Mouse (Mus musculus) heart, postnatal 14 days (tissue): ENCODE results near the gene Tube1. TPM values are rescaled to one million over a fixed set of nuclear protein-coding genes. Genes with fewer than 3 reads are reported as not detected.

Experiments used
- DNase-seq, 2 experiments: peaks; one replicate each; pipeline ENCODE4 v3.0.0; 2021 to 2022
- intact Hi-C: fragments of 180-260 bp; cut with DNase I; formaldehyde crosslinking; loops from one replicate; pipeline ENCODE4 v1.15.1; 2025
- long read RNA-seq, 2 experiments: library from polyadenylated mRNA; stranded (forward); transcript quantifications; one replicate each; pipeline ENCODE4 v2.0.0; 2021
- total RNA-seq, 2 experiments: library from RNA; stranded (reverse); gene quantifications; 2 replicates each; pipeline ENCODE4 v1.2.3; 2021

The Tube1 gene
- 1 to 10 TPM; 1.6 to 3.4 TPM for total RNA-seq
- long read RNA-seq, experiment 1, partial matches to known transcripts: 1 of 3 reads
- long read RNA-seq, experiment 1, other reads (novel, unspliced or antisense): 2 of 3 reads
- long read RNA-seq, experiment 2, partial matches to known transcripts: 0 of 2 reads
- long read RNA-seq, experiment 2, other reads (novel, unspliced or antisense): 0 of 2 reads

- peak; percentile 84 to 90 for DNase-seq
- intact Hi-C loops: no loop called here
Measured at GRCm38 (mm10) chr10:39133462-39134310, at the start of gene Tube1, which contains the start of gene Fam229b. Gene Tube1 (plus strand): TSS chr10:39133976. Gene Fam229b (minus strand): TSS chr10:39133914.

- intact Hi-C loops: no loop called here
- peak; percentile 19 to 58 for DNase-seq
Measured at GRCm38 (mm10) chr10:39096981-39097380, 36.8 kb upstream of the Tube1 start.

GRCm38 (mm10) chr10:39098746-39099145, 35.0 kb upstream of the Tube1 start:
- no peak for DNase-seq
- intact Hi-C loops: no loop called here

DNA sequence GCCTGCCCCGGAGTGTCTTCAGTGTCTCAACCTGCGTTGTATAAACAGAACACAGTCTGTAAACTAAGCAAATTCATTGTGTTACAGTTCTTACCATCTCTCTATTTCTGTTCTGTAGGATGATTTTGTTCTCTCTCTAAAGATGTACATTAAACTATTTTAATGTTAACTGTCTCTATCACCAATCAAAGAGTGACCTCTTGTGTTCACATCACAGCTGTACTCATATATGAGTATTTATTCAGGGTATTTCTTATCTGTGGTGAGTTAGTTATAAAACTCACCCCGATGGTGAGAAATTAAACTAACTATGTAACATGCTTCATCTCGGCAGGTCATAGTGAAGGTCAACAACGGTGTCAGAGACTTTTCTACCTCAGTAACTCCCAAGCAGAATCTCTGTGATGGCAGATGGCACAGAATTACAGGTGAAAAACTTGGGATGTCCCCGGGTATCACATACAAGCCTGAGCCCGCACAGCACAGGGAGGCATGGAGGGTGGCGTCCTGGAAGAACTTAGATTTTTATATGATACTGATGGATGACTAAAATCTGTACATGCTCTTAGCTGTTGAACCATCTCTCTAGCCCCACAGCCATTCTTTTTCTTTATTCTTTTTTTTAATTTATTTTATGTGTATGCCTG, 28.9 kb upstream of the Tube1 start:
- intact Hi-C loops: no loop called here
- DNase-seq: no peak

DNA sequence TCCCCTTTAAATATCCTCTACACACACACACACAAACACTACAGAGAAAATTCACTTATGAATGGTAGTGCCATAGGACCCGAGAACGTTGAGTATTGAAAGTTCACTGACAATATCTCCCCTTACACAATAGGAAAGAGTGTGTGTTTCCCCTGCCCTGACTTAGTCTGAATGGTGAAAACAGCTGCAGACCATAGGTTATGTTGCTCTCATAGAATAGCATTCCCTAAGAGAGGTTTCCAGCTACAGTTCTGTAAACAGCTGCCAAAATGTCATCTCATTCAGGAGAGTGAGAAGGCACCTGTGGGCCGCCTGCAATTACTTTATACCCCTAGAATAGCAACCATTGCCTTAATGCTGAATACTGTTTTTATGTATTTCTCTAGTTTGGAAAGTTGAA, 27.4 kb upstream of the Tube1 start:
- no peak for DNase-seq
- intact Hi-C loops: no loop called here

DNA sequence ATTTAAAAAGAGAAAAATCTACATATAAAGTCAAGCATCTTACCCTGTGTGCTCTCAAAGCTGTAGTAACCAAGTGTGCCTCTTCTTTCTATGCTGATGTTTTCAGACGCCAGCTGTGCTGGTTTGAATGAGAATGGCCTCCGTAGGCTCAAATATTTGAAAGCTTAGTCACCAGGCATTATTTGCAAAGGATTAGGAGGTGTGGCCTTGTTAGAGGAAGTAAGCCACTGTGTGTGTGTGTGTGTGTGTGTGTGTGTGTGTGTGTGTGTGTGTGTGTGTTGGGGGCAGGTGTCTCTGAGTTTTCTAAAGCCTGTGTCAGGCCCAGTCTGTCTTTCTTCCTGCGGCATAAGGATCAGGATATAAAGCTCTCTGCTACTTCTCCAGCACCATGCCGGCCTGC, 26.8 kb upstream of the Tube1 start:
- intact Hi-C loops: no loop called here

DNA sequence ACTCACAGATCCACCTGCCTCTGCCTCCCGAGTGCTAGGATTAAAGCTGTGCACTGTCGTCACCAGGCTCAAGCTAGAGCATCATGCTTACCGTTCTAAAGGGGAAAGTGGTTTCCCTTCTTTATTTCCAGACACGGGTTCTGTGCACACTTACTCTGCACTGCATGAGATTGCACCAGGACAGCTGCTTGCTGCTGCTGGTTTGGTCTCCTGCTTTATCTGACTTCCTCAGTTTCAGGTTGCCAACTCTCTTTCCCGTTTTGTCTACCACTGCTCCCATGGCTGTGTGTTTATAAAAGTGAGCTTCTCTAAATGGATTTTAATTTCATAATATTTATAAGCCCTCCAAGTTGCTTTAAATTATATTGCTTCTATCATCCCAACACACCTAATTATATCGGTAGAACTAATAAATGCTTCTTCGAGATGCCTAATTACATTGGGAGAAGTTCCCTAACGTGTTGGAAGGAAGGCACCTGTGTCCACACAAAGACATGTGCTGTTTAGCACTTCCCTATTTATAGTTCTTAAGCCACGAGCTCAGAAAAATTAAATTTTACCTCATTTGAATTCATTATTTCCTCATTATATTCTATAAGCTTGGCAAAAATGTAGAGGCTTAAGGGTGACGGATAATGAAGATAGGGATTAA, 24.8 kb upstream of the Tube1 start:
- no peak for DNase-seq
- intact Hi-C loops: no loop called here

More for the DNA sequence above, 26.8 kb upstream of the Tube1 start:
- DNase-seq: no peak

DNA sequence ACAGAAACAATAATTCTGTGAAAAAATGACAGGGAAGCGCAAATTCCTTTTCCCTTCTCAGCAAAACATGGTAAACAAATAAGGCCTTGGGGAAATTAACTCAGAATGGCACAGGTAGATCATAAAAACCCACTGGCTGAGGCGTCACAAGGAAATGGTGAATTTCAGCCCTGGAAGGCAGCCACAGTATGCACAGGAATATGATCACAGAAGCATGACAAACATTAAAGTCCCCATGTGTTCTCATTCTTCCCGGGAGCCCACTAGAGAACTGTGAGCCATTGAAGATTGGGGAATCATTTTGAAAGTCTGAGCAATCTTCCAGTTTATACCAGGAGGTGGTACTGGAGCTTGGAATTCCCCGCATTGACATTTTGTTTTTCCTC, 24.3 kb upstream of the Tube1 start:
- intact Hi-C loops: no loop called here
- DNase-seq: no peak

DNA sequence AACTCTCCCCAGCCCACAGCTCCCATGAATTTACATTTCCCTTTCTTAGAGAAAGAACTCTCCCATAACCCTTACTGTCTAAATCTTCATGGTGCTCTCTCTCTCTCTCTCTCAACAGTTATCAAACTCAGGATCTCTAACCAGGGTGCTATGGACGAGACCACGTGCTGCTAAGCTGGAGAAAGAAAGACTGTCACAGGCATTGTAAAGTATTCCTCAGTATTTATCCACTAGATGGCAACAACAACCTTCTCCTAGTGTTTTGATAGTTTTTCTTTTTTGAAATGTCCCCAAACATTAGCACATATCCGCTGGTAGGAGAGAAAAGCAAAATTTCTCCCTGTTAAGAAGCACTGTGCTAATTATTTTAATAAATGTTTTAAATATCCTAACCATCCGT, 12.4 kb upstream of the Tube1 start:
- intact Hi-C loops: no loop called here
- DNase-seq: no peak

DNA sequence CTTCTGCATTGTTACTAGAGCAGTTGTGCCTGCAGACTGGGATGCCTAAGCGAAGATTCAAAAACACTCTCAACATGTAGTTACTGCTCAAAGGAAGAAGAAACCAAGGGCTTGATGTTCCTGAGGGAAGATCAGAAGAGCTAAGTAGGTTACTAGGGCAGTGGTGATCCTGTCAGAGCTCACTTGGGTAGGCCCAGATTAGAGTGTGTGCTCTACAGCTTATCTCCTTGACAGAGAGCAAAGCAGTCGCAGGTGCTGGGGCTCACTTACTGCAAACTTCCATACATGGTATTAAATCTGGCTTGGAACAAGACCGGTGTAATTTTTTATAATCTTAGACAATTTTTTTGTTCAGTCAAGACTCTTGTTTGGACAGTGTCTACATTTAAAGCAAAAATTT, 4.0 kb downstream of the Tube1 start:
- intact Hi-C loops: no loop called here
- no peak for DNase-seq

- DNase-seq: no peak
- intact Hi-C loops: no loop called here
Measured at GRCm38 (mm10) chr10:39138761-39139160, 5.0 kb downstream of the Tube1 start.

DNA sequence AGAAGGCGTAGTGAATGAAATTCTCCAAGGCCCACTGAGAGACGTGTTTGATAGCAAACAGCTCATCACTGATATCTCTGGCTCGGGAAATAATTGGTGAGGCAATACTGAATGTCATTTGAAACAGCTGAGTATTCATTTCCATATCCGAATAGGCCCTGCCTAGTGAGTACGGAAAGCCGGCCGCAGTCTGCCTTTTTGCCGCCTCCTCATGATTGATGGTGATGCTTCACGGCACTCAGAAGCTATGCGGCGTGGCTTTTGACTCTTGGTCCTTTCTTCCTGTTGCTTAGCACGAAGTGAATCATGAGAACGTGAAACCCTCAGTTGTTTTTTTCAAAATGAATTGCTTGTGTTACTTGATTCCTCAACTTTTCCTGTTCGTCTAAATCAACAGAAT, 7.1 kb downstream of the Tube1 start:
- intact Hi-C loops: no loop called here
- no peak for DNase-seq

- intact Hi-C loops: no loop called here
- DNase-seq: no peak
Measured at GRCm38 (mm10) chr10:39141401-39141800, 7.6 kb downstream of the Tube1 start.

DNA sequence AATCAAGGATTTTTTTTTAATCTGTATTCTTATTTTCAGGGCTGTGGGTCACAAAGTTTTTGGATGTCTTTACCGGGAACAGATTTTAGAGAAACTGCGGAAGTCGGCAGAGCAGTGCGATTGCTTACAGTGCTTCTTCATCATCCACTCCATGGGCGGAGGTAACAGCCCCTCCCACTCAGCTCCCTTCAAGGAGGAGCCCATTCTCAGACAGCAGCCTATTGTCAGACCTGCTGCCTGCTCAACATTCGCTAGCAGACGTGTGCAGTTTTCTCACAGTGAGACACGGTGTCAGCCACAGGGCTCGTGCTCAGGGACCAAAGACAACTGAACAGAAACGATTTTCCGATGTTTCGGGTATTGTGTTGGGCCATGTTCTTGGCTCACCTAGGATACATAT, 8.4 kb downstream of the Tube1 start:
- no peak for DNase-seq
- intact Hi-C loops: no loop called here

GRCm38 (mm10) chr10:39156719-39157118, 22.9 kb downstream of the Tube1 start:
- no peak for DNase-seq
- intact Hi-C loops: no loop called here

DNA sequence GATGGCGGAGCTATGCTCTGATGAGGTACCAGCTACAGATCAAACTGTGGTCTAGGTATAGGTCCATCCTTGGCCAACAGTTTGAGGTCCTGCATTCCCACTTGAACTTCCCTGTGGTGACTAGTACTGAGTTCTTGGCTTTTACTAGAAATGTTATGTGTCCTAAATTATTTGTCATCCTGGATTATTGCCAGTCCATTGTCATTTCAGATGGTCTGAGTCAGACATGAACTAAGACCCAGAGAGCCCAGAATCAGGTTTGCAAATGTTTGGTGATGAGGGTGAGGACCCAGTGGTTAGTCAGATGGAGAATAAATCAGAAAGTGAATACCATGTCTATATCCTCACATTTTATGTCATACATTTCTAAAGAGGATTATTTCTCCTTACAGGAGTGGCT, 23.5 kb downstream of the Tube1 start:
- no peak for DNase-seq
- intact Hi-C loops: no loop called here

DNA sequence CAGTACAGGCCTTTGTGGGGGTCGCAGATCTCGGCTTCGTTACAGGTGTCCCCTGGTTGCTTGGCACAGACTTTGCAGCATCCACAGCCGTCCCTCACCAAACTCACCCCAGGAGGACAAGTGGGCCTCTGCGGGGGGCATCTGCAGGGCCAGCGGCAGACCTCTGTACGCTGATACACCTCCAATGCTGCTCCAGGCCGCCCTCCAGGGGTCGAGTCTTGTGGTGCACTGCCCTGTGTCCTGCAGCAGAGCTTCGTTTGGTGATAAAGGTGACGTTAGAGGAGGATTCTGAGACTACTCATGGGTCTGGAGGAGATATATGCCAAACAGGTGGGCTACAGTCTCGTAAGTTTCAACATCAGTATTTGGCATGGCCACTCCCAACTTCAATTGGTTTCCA, 24.5 kb downstream of the Tube1 start:
- no peak for DNase-seq
- intact Hi-C loops: no loop called here

- intact Hi-C loops: no loop called here
- DNase-seq: no peak
Measured at GRCm38 (mm10) chr10:39161406-39161805, 27.6 kb downstream of the Tube1 start.

- intact Hi-C loops: no loop called here
- DNase-seq: no peak
Measured at GRCm38 (mm10) chr10:39162666-39163484, 29.1 kb downstream of the Tube1 start.

- intact Hi-C loops: no loop called here
- no peak for DNase-seq
Measured at GRCm38 (mm10) chr10:39163694-39164093, 29.9 kb downstream of the Tube1 start, which contains the start of gene Ccn6. Gene Ccn6 (minus strand): TSS chr10:39163794.
